Mouse (Mus musculus): ENCODE measurements at regions not wholly inside any gene's neighbourhood (a gene's known extent, or its start where the extent isn't known, plus 50 kb on each side); places are given as distances from the start of the nearest gene placed in this dataset.

- no peak for DNase-seq (ENCODE audit: low spot score in 2 of 2)
Observed at GRCm38 (mm10) chr10:120616406-120617015, 140.2 kb upstream of the Hmga2 start.

GRCm38 (mm10) chr10:120612351-120612750, 136.1 kb upstream of the Hmga2 start:
- no peak for DNase-seq (ENCODE audit: low spot score in 2 of 2)

GRCm38 (mm10) chr10:120610076-120610475, 133.8 kb upstream of the Hmga2 start:
- DNase-seq (ENCODE audit: low spot score in 2 of 2), result peak in 1 of 2 experiments; percentile 9

- no peak for DNase-seq (ENCODE audit: low spot score in 2 of 2)
Observed at GRCm38 (mm10) chr10:120604506-120604905, 128.2 kb upstream of the Hmga2 start.

- DNase-seq (ENCODE audit: low spot score in 2 of 2), result no peak
Observed at GRCm38 (mm10) chr10:120603167-120603566, 126.9 kb upstream of the Hmga2 start.

GRCm38 (mm10) chr10:120600735-120601134, 124.5 kb upstream of the Hmga2 start:
- no peak for DNase-seq (ENCODE audit: low spot score in 2 of 2)

- no peak for DNase-seq (ENCODE audit: low spot score in 2 of 2)
Observed at GRCm38 (mm10) chr10:120599551-120599950, 123.3 kb upstream of the Hmga2 start.

GRCm38 (mm10) chr10:120597320-120597887, 121.1 kb upstream of the Hmga2 start:
- no peak for DNase-seq (ENCODE audit: low spot score in 2 of 2)

GRCm38 (mm10) chr10:120595145-120595544, 118.9 kb upstream of the Hmga2 start:
- no peak for DNase-seq (ENCODE audit: low spot score in 2 of 2)

- no peak for DNase-seq (ENCODE audit: low spot score in 2 of 2)
Observed at GRCm38 (mm10) chr10:120593876-120594275, 117.6 kb upstream of the Hmga2 start.

GRCm38 (mm10) chr10:120589659-120590058, 113.4 kb upstream of the Hmga2 start:
- DNase-seq (ENCODE audit: low spot score in 2 of 2), result no peak

GRCm38 (mm10) chr10:120587854-120588633, 111.8 kb upstream of the Hmga2 start:
- no peak for DNase-seq (ENCODE audit: low spot score in 2 of 2)

- no peak for DNase-seq (ENCODE audit: low spot score in 2 of 2)
Observed at GRCm38 (mm10) chr10:120587179-120587578, 110.9 kb upstream of the Hmga2 start.

GRCm38 (mm10) chr10:120582497-120582896, 106.2 kb upstream of the Hmga2 start:
- no peak for DNase-seq (ENCODE audit: low spot score in 2 of 2)

GRCm38 (mm10) chr10:120581547-120581946, 105.3 kb upstream of the Hmga2 start:
- DNase-seq (ENCODE audit: low spot score in 2 of 2), result no peak

GRCm38 (mm10) chr10:120576886-120577285, 100.6 kb upstream of the Hmga2 start:
- DNase-seq (ENCODE audit: low spot score in 2 of 2), result no peak

- DNase-seq (ENCODE audit: low spot score in 2 of 2), result no peak
Observed at GRCm38 (mm10) chr10:120576148-120576547, 99.9 kb upstream of the Hmga2 start.

- DNase-seq (ENCODE audit: low spot score in 2 of 2), result no peak
Observed at GRCm38 (mm10) chr10:120571340-120571739, 95.1 kb upstream of the Hmga2 start.

- DNase-seq (ENCODE audit: low spot score in 2 of 2), result no peak
Observed at GRCm38 (mm10) chr10:120565992-120566391, 89.7 kb upstream of the Hmga2 start.

- no peak for DNase-seq (ENCODE audit: low spot score in 2 of 2)
Observed at GRCm38 (mm10) chr10:120564859-120565258, 88.6 kb upstream of the Hmga2 start.

GRCm38 (mm10) chr10:120563926-120564325, 87.7 kb upstream of the Hmga2 start:
- DNase-seq (ENCODE audit: low spot score in 2 of 2), result no peak

- DNase-seq (ENCODE audit: low spot score in 2 of 2), result no peak
Observed at GRCm38 (mm10) chr10:120561821-120562220, 85.6 kb upstream of the Hmga2 start.

GRCm38 (mm10) chr10:120557850-120558447, 81.7 kb upstream of the Hmga2 start:
- DNase-seq (ENCODE audit: low spot score in 2 of 2), result no peak

Measured in frontal cortex, postnatal 25 days (tissue).